In genomic region chr7:67444523-67444942, GRCm38 (mm10) we compare ENCODE assay signal across 9 mouse cellular contexts.
DNase-seq lines count a peak whose midpoint lies in the region; ATAC-seq and TF ChIP-seq lines count a peak whose summit lies in the region.
"Had no signal": no experiment of that assay in that cellular context is flagged by ENCODE, and none has a peak within 500 bp of the region (broad histone marks: within the 10 kb centered on the region; RNA-seq: fewer than 3 reads in every experiment).

No protein-coding gene starts in this region.

- H3K27me3 ChIP-seq in intestine, embryonic 15.5 days (replicated peaks): no peaks in the 10 kb centered on the region
- H3K27me3 ChIP-seq in intestine, postnatal 0 days (replicated peaks; ENCODE audit: control insufficient read depth, insufficient read depth, low read length): no peaks in the 10 kb centered on the region
- no peaks in the 10 kb centered on the region for H3K27me3 ChIP-seq in midbrain, postnatal 0 days (ENCODE audit: insufficient read depth, low read length)
- H3K27me3 ChIP-seq: Patski had no signal

- 71% methylated on average over 3 of the region's 3 CpGs for WGBS in intestine, embryonic 15.5 days
- WGBS in intestine, postnatal 0 days: 73% methylated on average over 3 of the region's 3 CpGs
- WGBS in midbrain, postnatal 0 days: 49% methylated on average over 3 of the region's 3 CpGs

- peaks cover 17% of the 10 kb centered on the region for H3K4me1 ChIP-seq in intestine, embryonic 15.5 days (replicated peaks)
- H3K4me1 ChIP-seq in intestine, postnatal 0 days (replicated peaks; ENCODE audit: control insufficient read depth, insufficient read depth, low read length): 0 out of 2 replicates have a peak, but pooled peaks cover 3% of the 10 kb centered on the region
- peaks cover 51% of the 10 kb centered on the region for H3K4me1 ChIP-seq in bone marrow macrophage, adult 2 months (ENCODE audit: control insufficient read depth, insufficient read depth, low read length)
- peaks cover 24% of the 10 kb centered on the region; the same call in 1 of the 2 replicates for H3K4me1 ChIP-seq in midbrain, postnatal 0 days (ENCODE audit: insufficient read depth, low read length)

- ATAC-seq in intestine, embryonic 15.5 days: peak; percentile 18; the same call in 1 of the 2 replicates
- ATAC-seq in intestine, postnatal 0 days: no peak
- peak; percentile 43 to 63 for ATAC-seq in hematopoietic stem cell, adult 5-6 weeks (replicated peaks in 1 of 2; ENCODE audit: insufficient read depth in 1 of 2, low FRiP score in 2 of 2, low TSS enrichment in 1 of 2, low read depth in 1 of 2, poor library complexity in 2 of 2, severe bottlenecking in 2 of 2)
- 0 out of 2 replicates have a peak, but pooled peaks have one; percentile 2 for ATAC-seq in midbrain, postnatal 0 days (ENCODE audit: low FRiP score)
- ATAC-seq in cerebellum, adult (ENCODE audit: insufficient number of reproducible peaks, low FRiP score, low TSS enrichment): no peak
- ATAC-seq: Patski had no signal

- no peak overlapping the region for H3K4me2 ChIP-seq in intestine, embryonic 15.5 days (replicated peaks)
- H3K4me2 ChIP-seq in intestine, postnatal 0 days (replicated peaks; ENCODE audit: low read depth): no peak overlapping the region
- H3K4me2 ChIP-seq in midbrain, postnatal 0 days (ENCODE audit: low read depth, low read length, poor library complexity, severe bottlenecking): no peak overlapping the region

- DNase-seq in midbrain, postnatal 0 days (ENCODE audit: low spot score): no peak
- no peak for DNase-seq in cerebellum, adult 8-10 months
- DNase-seq in MN1 (ENCODE audit: low spot score): no peak

- TF ChIP-seq CTCF in intestine, postnatal 0 days (IDR thresholded peaks at IDR 0.05; ENCODE audit: low read depth): no peak
- no peak for TF ChIP-seq CTCF in bone marrow macrophage, adult 2 months (IDR thresholded peaks at IDR 0.05; ENCODE audit: low read depth, low read length)
- no peak for TF ChIP-seq CTCF in midbrain, postnatal 0 days (IDR thresholded peaks at IDR 0.05)

- no peak overlapping the region for H3K4me3 ChIP-seq in intestine, embryonic 15.5 days (replicated peaks)
- H3K4me3 ChIP-seq in intestine, postnatal 0 days (ENCODE audit: low read depth, low read length): no peak overlapping the region
- no peak overlapping the region for H3K4me3 ChIP-seq in bone marrow macrophage, adult 2 months (ENCODE audit: insufficient read depth, low read length)
- no peak overlapping the region for H3K4me3 ChIP-seq in midbrain, postnatal 0 days (ENCODE audit: low read depth, low read length)

- no peak overlapping the region for H3K9ac ChIP-seq in intestine, embryonic 15.5 days
- no peak overlapping the region for H3K9ac ChIP-seq in intestine, postnatal 0 days (ENCODE audit: low read depth, low read length)
- no peak overlapping the region for H3K9ac ChIP-seq in midbrain, postnatal 0 days (replicated peaks; ENCODE audit: low read length, poor library complexity, severe bottlenecking)

- TF ChIP-seq POLR2A in bone marrow macrophage, adult 2 months (IDR thresholded peaks at IDR 0.05; ENCODE audit: borderline replicate concordance, low read depth, low read length): no peak

- H3K36me3 ChIP-seq in intestine, embryonic 15.5 days: no peaks in the 10 kb centered on the region
- no peaks in the 10 kb centered on the region for H3K36me3 ChIP-seq in intestine, postnatal 0 days (ENCODE audit: control insufficient read depth, insufficient read depth)
- no peaks in the 10 kb centered on the region for H3K36me3 ChIP-seq in midbrain, postnatal 0 days (ENCODE audit: insufficient read depth, low read length)

- H3K9me3 ChIP-seq in intestine, embryonic 15.5 days: no peaks in the 10 kb centered on the region
- H3K9me3 ChIP-seq in intestine, postnatal 0 days (ENCODE audit: control insufficient read depth): no peaks in the 10 kb centered on the region
- no peaks in the 10 kb centered on the region for H3K9me3 ChIP-seq in midbrain, postnatal 0 days (ENCODE audit: low read length)

- H3K27ac ChIP-seq in intestine, embryonic 15.5 days: no peak overlapping the region
- H3K27ac ChIP-seq in intestine, postnatal 0 days (ENCODE audit: low read depth, low read length): no peak overlapping the region
- H3K27ac ChIP-seq in bone marrow macrophage, adult 2 months (ENCODE audit: insufficient read depth, low read depth, low read length): peak overlapping the region; percentile 91
- 0 out of 2 replicates have a peak overlapping the region, but pooled peaks have one; percentile 14 for H3K27ac ChIP-seq in midbrain, postnatal 0 days (ENCODE audit: low read depth, low read length)

Comparison
In these comparisons a context has a peak if more than half of its experiments do, and no peak if none do; other contexts are left out.
1. ATAC-seq: peak in intestine, embryonic 15.5 days (single experiment), hematopoietic stem cell, adult 5-6 weeks (2 of 2) and midbrain, postnatal 0 days (single experiment); none in intestine, postnatal 0 days (single experiment) and cerebellum, adult (single experiment).
2. H3K27ac ChIP-seq: peak in bone marrow macrophage, adult 2 months (single experiment) and midbrain, postnatal 0 days (single experiment); none in intestine, embryonic 15.5 days (single experiment) and intestine, postnatal 0 days (single experiment).